In the genomic region with DNA sequence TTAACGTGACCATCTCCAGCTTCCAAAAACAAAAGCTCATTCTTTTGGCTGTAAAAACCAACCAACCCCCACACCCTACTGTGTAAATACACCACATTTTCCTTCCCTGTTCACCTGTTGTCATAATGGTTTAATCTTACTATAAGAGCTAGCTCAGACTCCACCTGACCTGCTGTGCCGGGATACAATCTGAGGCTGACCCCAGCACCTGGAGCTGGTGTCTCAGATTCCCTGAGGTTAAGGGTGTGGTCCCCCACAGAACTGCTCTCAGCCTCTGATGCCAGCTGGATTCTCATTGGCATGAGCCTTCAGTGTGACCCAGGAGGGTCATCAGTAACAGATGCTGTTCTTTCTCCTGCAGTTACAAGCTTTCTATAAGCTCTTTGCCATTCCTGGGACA, we compare ENCODE assay signal across 24 mouse cellular contexts. TPM values are rescaled to one million over a fixed set of nuclear protein-coding genes. Genes with fewer than 3 reads are reported as not detected.
"Had no signal": no experiment of that assay in that cellular context is flagged by ENCODE, and none has a peak within 500 bp of the region (broad histone marks: within the 10 kb centered on the region; RNA-seq: fewer than 3 reads in every experiment).

No protein-coding gene starts in this region.

- H3K4me2 ChIP-seq: kidney, embryonic 15.5 days; liver, embryonic 13.5 days; midbrain, embryonic 13.5 days had no signal

- H3K27ac ChIP-seq: kidney, embryonic 15.5 days; left cerebral cortex, adult 2 months; liver, embryonic 13.5 days; macrophage; midbrain, embryonic 10.5 days; midbrain, embryonic 13.5 days had no signal

- DNase-seq: kidney, adult 11 months; kidney, adult 8-10 months; kidney, postnatal 10 days; kidney, postnatal 36 days; layer of hippocampus, postnatal 36 days; liver, embryonic 13.5 days; lung, adult 2 months; lung, postnatal 10 days; spleen, adult 18-20 months; thymus, adult 18-20 months; thymus, postnatal 14 days; thymus, postnatal 4 days had no signal

- H3K9ac ChIP-seq: kidney, embryonic 15.5 days; liver, embryonic 13.5 days; midbrain, embryonic 13.5 days had no signal

- H3K27me3 ChIP-seq: kidney, embryonic 15.5 days; liver, embryonic 13.5 days; midbrain, embryonic 13.5 days had no signal

- ATAC-seq: midbrain, embryonic 13.5 days; midbrain, embryonic 16.5 days had no signal

- H3K9me3 ChIP-seq: kidney, embryonic 15.5 days; liver, embryonic 13.5 days; midbrain, embryonic 10.5 days; midbrain, embryonic 13.5 days had no signal

- H3K4me3 ChIP-seq: kidney, embryonic 15.5 days; left cerebral cortex, adult 2 months; liver, embryonic 13.5 days; midbrain, embryonic 10.5 days; midbrain, embryonic 13.5 days had no signal

- H3K36me3 ChIP-seq: kidney, embryonic 15.5 days; liver, embryonic 13.5 days; midbrain, embryonic 10.5 days; midbrain, embryonic 13.5 days had no signal

- H3K4me1 ChIP-seq: kidney, embryonic 15.5 days; midbrain, embryonic 13.5 days had no signal

RNA-seq across cellular contexts. Expression of a gene that starts 15.8 kb away (rescaled TPM):
- polyA plus RNA-seq: limb, embryonic 11.5 days; limb, embryonic 14.5 days; liver, adult 2 months; liver, embryonic 13.5 days; liver, embryonic 16.5 days; lung, adult 2 months; macrophage; midbrain, embryonic 10.5 days; midbrain, embryonic 13.5 days; midbrain, embryonic 16.5 days; neural tube, embryonic 11.5 days; neural tube, embryonic 14.5 days had no signal

RNA-seq across cellular contexts. Expression of a gene that starts 27.1 kb away (rescaled TPM):
- polyA plus RNA-seq: kidney, embryonic 15.5 days; limb, embryonic 11.5 days; liver, embryonic 13.5 days; liver, embryonic 16.5 days; lung, adult 2 months; macrophage; midbrain, embryonic 10.5 days; midbrain, embryonic 13.5 days; midbrain, embryonic 16.5 days; neural tube, embryonic 14.5 days had no signal

RNA-seq across cellular contexts. Expression of a gene that starts 27.2 kb away (rescaled TPM):
- polyA plus RNA-seq: limb, embryonic 11.5 days; limb, embryonic 14.5 days; liver, embryonic 13.5 days; lung, adult 2 months; macrophage; midbrain, embryonic 10.5 days; midbrain, embryonic 13.5 days; midbrain, embryonic 16.5 days; neural tube, embryonic 11.5 days had no signal

RNA-seq across cellular contexts. Expression of a gene that starts 41.8 kb away (rescaled TPM):
- polyA plus RNA-seq: limb, embryonic 11.5 days; liver, adult 2 months; liver, embryonic 13.5 days; lung, adult 2 months; macrophage; neural tube, embryonic 14.5 days had no signal
